Mouse (Mus musculus): Measurements from ENCODE around the gene Hpse. TPM values are rescaled to one million over a fixed set of nuclear protein-coding genes. Genes with fewer than 3 reads are reported as not detected.

Hpse gene
- total RNA-seq, 2 experiments from 2014 or later: 1.9 to 2.4 TPM

DNA sequence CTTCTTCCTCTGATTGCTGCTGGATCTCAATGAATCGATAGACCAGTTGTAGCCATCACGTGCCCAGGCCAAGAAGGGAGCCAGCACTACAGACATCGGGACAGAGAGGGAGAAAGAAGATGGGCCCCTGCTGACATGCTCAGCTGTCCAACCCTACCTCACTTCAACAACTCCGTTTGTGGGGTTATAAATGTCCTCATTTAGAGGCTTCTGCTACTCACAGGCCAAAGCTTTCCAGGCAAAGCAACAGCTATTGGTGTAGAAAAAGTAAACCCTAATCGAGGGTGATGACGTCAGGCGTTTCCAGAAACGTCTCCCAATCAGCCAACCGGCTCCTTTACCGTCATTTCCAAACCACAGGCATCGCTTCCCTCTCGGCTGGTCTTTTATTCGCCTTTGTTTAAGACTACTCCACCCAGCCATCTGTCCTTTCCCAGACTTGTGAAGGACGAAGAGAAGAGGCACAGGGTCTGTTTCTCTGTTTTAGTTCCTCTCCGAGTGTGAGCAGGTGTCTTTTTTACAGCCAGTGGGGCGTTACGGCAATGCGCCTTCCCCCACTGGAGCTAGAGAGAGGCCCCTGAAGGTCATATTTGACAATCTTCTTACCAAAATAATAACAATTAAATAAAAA is 39.5 kb downstream of the Hpse start:
- intact Hi-C loops (cut with DNase I): no loop called here
- no peak for TF ChIP-seq CTCF (IDR thresholded peaks at IDR 0.05)
- no peak overlapping the region for H3K27ac ChIP-seq
- H3K4me3 ChIP-seq: no peak overlapping the region
- DNase-seq (ENCODE audit: extremely low spot score in 1 of 2, low spot score in 2 of 2): no peak

DNA sequence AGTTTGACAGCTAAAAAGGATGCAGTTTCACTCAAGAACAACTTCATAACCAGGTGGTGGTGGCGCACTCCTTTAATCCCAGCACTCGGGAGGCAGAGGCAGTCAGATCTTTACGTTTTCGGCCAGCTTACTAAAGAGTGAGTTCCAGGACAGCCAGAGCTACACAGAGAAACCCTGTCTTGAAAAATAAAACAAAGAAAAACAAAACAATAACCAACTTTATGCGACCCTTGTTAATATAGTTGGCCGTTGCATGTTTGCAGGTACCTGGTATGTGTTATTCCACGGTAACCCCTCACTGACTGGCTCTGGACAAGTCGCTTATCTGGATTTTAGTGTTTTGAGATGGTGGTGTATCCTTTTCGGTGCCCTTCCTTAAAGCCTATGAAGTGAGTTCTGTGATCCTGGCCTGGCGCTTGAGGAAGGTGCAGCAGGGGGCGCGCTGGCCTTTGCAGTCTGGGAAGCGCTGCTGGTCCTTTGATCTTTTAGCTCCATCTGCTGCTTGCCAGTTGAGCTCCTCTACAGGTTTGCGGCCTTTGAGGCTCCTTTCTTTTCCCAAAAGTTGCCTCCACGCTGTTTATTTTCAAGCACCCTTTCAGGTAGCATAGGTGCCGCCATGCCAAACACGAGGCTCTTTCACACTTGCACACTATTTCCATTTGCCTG is 44.7 kb downstream of the Hpse start, which contains the start of gene Coq2:
Gene Coq2, minus strand, starts transcription at position 430 of the 666 bp plus-strand sequence.
- peak; percentile 68 for DNase-seq (ENCODE audit: extremely low spot score in 1 of 2, low spot score in 2 of 2)
- H3K27ac ChIP-seq: peak within 1 kb of the TSS; percentile 77
- H3K4me3 ChIP-seq: peak within 1 kb of the TSS; percentile 86
- intact Hi-C loops (cut with DNase I): loop anchor here (1.0 to 5.0 kb wide), 4 partner anchors 92 to 239 kb away; partner anchors contain the start of genes Helq and Mrps18c
- TF ChIP-seq CTCF (IDR thresholded peaks at IDR 0.05): peak; percentile 77

DNA sequence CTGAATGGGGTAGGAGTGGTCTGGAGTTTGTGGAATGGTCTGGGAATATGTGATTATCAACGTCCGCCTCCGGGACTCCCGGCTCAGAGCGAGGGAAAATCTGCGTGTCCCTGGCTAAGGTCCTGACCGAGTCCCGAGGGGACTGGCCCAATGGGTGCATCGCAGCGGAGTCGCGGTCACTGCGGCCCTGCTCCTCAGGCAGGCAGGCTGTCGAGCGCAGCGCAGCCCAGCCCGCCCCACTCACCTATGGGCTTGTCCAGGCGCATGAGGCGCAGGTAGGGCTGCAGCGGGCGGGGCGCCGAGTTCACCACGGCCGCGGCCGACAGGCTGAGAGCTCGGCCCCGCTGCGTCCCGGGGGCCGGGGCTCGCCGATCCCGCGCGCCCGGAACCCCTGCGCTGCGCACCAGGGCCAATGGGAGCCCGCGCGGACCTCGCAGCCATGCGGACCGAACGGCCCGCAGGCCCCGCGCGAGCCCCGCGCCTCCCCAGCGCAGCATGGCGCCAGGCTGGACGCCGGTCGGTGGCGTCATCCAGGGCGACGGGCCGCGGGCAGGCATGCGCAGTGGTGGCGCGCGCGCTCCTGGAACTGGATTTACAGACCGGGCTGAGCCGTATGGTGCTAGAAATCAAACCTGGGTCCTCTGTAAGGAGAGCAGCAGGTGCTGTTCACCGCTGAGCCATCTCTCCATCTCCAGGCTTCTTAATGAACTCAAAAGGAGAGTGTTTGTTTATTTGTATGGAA is 45.6 kb downstream of the Hpse start:
- Histone ChIP-seq H3K4me3 (peak overlapping the region; percentile 86), H3K27ac (peak overlapping the region; percentile 77)
- peak; percentile 89 to 91 for DNase-seq (ENCODE audit: extremely low spot score in 1 of 2, low spot score in 2 of 2)
- intact Hi-C loops (cut with DNase I): loop anchor here (5.0 kb wide), 3 partner anchors 93 to 123 kb away; partner anchors contain the start of genes Helq and Mrps18c
- TF ChIP-seq CTCF (IDR thresholded peaks at IDR 0.05): no peak

DNA sequence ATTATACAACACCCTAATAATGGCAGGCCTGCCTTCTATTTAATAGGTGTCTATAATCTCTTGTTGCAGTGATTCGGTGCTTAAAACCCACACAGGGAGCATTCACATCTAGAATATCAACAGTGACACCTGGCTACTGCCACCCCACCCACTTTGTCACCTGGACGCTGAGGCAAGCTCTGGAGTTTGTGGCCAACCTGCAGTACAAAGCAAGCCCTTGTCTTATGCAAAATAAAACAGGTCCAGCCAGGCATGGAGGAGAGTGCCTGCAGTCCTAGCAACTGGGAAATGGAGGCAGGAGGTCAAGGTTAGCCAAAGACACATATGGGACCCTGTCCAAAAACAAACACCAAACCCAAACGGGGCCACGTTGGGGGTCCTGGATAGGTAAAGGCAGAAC is 47.1 kb downstream of the Hpse start:
- no peak overlapping the region for H3K27ac ChIP-seq
- no peak for DNase-seq (ENCODE audit: extremely low spot score in 1 of 2, low spot score in 2 of 2)
- TF ChIP-seq CTCF (IDR thresholded peaks at IDR 0.05): no peak
- no peak overlapping the region for H3K4me3 ChIP-seq
- intact Hi-C loops (cut with DNase I): loop anchor here (5.0 kb wide), 3 partner anchors 95 to 125 kb away; partner anchors contain the start of genes Helq and Mrps18c

DNA sequence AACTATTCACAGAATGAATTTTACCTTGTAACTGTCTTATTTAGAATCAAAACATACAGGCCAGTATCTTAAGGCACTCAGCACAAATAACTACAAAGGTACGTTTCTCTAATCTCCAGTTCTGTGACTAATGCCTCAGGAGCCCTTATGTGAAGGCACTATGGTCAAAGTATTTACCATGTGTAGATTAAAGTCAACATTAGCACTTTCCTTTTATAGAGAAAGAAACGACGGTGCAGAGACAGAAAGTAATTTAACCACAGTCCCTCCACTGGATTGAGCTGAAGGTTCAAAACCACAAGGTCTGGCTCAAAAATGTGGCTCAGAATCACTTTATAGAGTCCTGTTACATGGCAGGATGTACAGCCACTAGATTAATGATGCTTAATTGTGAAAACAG is 47.6 kb downstream of the Hpse start:
- intact Hi-C loops (cut with DNase I): loop anchor here (5.0 kb wide), 3 partner anchors 95 to 125 kb away; partner anchors contain the start of genes Helq and Mrps18c
- no peak for TF ChIP-seq CTCF (IDR thresholded peaks at IDR 0.05)
- DNase-seq (ENCODE audit: extremely low spot score in 1 of 2, low spot score in 2 of 2): no peak

DNA sequence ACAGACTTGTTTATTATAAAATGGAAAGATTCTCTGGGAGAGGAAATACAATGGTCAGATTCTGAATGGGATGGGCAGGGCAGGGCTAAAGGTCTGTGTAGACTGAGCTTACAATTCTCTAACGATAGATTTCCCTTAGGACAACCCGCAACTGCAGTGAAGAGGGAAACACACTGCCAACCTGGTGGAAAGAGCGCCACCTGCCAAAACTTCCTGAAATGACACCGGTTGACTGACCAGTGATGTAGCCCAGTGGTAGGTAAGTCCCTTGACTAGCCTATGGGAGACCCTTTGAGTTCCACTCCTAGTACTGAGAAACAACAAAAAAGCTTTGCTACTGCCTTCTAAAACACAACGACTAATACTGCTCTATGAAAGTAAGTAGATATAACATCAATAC is 48.1 kb downstream of the Hpse start:
- peak; percentile 62 for TF ChIP-seq CTCF (IDR thresholded peaks at IDR 0.05)
- peak in 1 of 2 experiments; percentile 46 for DNase-seq (ENCODE audit: extremely low spot score in 1 of 2, low spot score in 2 of 2)
- intact Hi-C loops (cut with DNase I): loop anchor here (5.0 kb wide), 3 partner anchors 96 to 126 kb away; partner anchors contain the start of genes Helq and Mrps18c
- no peak overlapping the region for H3K27ac ChIP-seq
- H3K4me3 ChIP-seq: no peak overlapping the region

More for the DNA sequence above, 47.6 kb downstream of the Hpse start:
- H3K4me3 ChIP-seq: no peak overlapping the region
- no peak overlapping the region for H3K27ac ChIP-seq

DNA sequence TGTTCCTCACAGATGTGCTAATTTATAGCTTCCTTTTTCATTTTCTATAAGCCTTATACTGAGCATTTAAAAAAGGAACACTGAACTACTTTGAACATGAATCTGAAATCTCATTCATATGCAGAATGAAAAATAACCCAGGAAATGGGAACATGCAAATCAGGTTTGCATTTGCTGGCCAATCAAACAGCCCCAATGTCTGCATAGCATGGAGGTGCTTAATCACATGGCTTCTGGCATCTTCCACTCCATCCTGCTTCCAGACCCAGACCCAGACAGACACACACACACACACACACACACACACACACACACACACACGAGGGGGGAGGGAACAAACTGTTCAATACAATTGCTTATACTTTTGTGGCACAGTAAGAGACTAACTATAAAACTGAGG is 52.6 kb downstream of the Hpse start:
- H3K27ac ChIP-seq: no peak overlapping the region
- intact Hi-C loops (cut with DNase I): no loop called here
- no peak for TF ChIP-seq CTCF (IDR thresholded peaks at IDR 0.05)
- H3K4me3 ChIP-seq: no peak overlapping the region
- DNase-seq (ENCODE audit: extremely low spot score in 1 of 2, low spot score in 2 of 2): no peak

DNA sequence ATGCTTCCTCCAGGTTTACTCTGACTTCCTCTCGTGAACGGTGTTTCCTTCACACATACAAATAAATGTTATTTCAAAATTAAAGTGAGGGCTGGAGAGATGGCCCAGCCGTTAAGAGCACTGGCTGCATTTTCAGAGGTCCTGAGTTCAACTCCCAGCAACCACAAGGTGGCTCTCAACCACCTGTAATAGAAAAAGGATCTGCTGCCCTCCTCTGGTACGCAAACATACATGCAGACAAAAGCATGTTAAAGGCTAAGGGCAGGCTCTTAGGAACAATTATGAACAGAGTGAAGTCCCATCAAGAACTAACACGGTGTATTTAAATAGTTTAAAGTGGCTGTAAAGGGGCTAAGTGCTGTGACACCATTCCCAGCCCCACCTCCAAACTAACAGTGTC is 55.7 kb downstream of the Hpse start:
- no peak overlapping the region for H3K4me3 ChIP-seq
- intact Hi-C loops (cut with DNase I): loop anchor here (2.0 kb wide), 1 partner anchor 117 kb away; no protein-coding TSS in a partner anchor
- no peak overlapping the region for H3K27ac ChIP-seq
- DNase-seq (ENCODE audit: extremely low spot score in 1 of 2, low spot score in 2 of 2): peak in 1 of 2 experiments; percentile 23
- TF ChIP-seq CTCF (IDR thresholded peaks at IDR 0.05): peak; percentile 81

DNA sequence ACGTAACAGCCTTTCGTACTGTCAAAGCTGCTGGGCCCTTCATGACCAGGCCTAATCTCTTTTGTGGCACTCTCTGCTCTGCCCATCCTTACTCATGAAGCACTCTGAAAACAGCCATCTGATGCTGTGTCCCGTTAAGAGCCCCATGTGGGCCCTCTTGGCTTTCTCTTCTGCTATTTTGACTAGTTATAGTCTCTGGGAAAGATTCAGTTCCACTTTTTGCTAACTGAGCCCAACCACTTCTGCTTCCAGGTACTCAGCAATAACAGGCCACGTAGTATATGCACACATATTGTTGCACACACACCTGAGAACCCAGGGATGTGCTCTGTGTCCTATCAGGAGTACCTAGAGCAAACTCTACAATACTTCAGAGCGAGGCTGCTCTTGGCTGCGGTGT is 56.5 kb downstream of the Hpse start:
- no peak for TF ChIP-seq CTCF (IDR thresholded peaks at IDR 0.05)
- no peak for DNase-seq (ENCODE audit: extremely low spot score in 1 of 2, low spot score in 2 of 2)
- Histone ChIP-seq H3K27ac (no peak overlapping the region), H3K4me3 (no peak overlapping the region)
- intact Hi-C loops (cut with DNase I): no loop called here

DNA sequence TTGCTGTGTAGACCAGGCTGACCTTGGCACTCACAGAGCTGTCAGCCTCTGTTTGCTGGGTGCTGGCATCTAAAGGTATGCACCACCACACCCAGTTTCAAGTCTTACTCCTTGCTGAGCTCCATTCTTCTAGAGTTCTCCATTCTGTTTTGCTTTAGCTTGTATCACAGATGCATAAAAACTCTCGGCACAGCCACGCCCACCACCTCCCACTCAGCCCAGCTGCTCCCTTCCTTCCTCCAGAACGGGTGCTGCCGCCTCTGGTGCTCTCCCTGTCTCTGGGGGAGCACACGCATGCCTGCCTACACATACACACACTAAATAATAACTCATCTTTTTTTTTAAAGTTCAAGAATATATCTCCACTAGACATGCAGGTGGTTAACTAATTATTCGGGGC is 61.1 kb downstream of the Hpse start:
- no peak overlapping the region for H3K27ac ChIP-seq
- TF ChIP-seq CTCF (IDR thresholded peaks at IDR 0.05): no peak
- peak in 1 of 2 experiments; percentile 35 for DNase-seq (ENCODE audit: extremely low spot score in 1 of 2, low spot score in 2 of 2)
- intact Hi-C loops (cut with DNase I): no loop called here
- no peak overlapping the region for H3K4me3 ChIP-seq

DNA sequence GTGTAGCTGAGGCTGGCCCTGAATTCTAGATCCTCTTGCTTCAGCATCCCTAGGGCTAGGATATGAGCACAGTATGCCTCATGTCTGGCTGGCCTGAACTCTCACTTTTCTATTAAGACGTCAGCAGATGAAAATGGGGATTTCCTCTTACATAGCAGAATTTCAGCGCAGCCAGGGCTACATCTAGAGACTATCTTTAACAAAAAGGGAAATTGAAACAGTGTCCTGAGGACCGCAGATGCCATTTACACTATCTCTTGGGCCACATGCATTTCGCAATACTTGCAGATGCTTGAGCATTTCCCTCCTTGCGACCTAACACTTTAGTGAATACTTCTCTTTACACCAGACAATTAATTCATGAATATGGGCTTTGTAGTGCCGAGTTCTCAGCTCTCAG is 63.2 kb downstream of the Hpse start:
- Histone ChIP-seq H3K4me3 (no peak overlapping the region), H3K27ac (no peak overlapping the region)
- no peak for DNase-seq (ENCODE audit: extremely low spot score in 1 of 2, low spot score in 2 of 2)
- intact Hi-C loops (cut with DNase I): no loop called here
- no peak for TF ChIP-seq CTCF (IDR thresholded peaks at IDR 0.05)

DNA sequence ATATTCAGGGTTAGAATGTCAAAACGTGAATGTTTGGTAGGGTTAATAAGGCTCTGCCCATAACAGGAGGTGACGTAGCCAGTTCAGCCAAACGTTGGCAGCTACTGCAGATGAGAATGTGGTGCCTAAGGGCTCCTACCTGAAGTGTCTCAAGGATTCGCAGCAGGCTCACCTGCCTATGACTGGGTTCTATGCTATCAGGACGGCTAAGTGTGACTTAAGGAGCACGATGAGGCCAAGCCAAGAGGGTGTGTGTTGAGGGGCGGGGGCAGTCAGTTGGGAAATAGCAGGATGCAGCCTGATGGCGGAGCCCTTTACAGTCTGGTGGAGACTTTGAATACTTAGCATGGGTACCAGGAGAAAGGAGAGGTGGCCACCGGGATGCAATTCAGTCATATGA is 67.2 kb downstream of the Hpse start:
- H3K4me3 ChIP-seq: no peak overlapping the region
- DNase-seq (ENCODE audit: extremely low spot score in 1 of 2, low spot score in 2 of 2): no peak
- intact Hi-C loops (cut with DNase I): no loop called here
- TF ChIP-seq CTCF (IDR thresholded peaks at IDR 0.05): no peak
- H3K27ac ChIP-seq: no peak overlapping the region

Measured in left cerebral cortex, adult 2 months (tissue).